30 mouse cellular contexts compared by ENCODE assay signal in genomic region chr2:127339262-127339661, GRCm38 (mm10). TPM values are rescaled to one million over a fixed set of nuclear protein-coding genes. Genes with fewer than 3 reads are reported as not detected.
DNase-seq lines count a peak whose midpoint lies in the region; ATAC-seq and TF ChIP-seq lines count a peak whose summit lies in the region.
"Had no signal": no experiment of that assay in that cellular context is flagged by ENCODE, and none has a peak within 500 bp of the region (broad histone marks: within the 10 kb centered on the region; RNA-seq: fewer than 3 reads in every experiment).

No protein-coding gene starts in this region.

- no peak overlapping the region for H3K9ac ChIP-seq in CH12.LX (ENCODE audit: insufficient read depth, low read depth)
- H3K9ac ChIP-seq: embryonic facial prominence, embryonic 13.5 days; embryonic facial prominence, embryonic 15.5 days; forebrain, embryonic 12.5 days had no signal

- TF ChIP-seq POLR2A in CH12.LX (IDR thresholded peaks at IDR 0.05; ENCODE audit: low read depth, low read length): peak; percentile 48

- TF ChIP-seq RAD21 in CH12.LX (IDR thresholded peaks at IDR 0.05; ENCODE audit: low read depth, low read length): no peak

- TF ChIP-seq CTCF in CH12.LX (conservative IDR thresholded peaks at IDR 0.05 in 1 of 2, IDR thresholded peaks at IDR 0.05 in 1 of 2; ENCODE audit: low read depth in 2 of 2, low read length in 2 of 2): no peak

- no peaks in the 10 kb centered on the region for H3K9me3 ChIP-seq in megakaryocyte, embryonic 14.5 days
- no peaks in the 10 kb centered on the region for H3K9me3 ChIP-seq in CH12.LX (replicated peaks; ENCODE audit: low read length)
- H3K9me3 ChIP-seq: embryonic facial prominence, embryonic 13.5 days; embryonic facial prominence, embryonic 15.5 days; forebrain, embryonic 10.5 days; forebrain, embryonic 12.5 days had no signal

- DNase-seq in thymus, postnatal 4 days: peak; percentile 25
- DNase-seq in thymus, postnatal 36 days: no peak
- DNase-seq in CH12.LX (ENCODE audit: extremely low read depth): peak; percentile 21
- peak; percentile 53 for DNase-seq in naive thymus-derived CD4-positive, alpha-beta T cell, adult 2 months (ENCODE audit: low read depth)
- DNase-seq in heart, adult 8-10 months (ENCODE audit: low spot score): no peak
- no peak for DNase-seq in adrenal gland, adult 18-20 months (ENCODE audit: low spot score in 2 of 2)
- DNase-seq: adrenal gland, adult 8-10 months; adrenal gland, postnatal 14 days; adrenal gland, postnatal 36 days; cerebellum, adult 11 months; cerebellum, adult 18-20 months; cerebellum, adult 8-10 months; cerebellum, adult 9-11 months; cerebellum, postnatal 14 days; cerebellum, postnatal 36 days; embryo, embryonic 11 days had no signal

- H3K4me3 ChIP-seq in megakaryocyte, embryonic 14.5 days (replicated peaks): peak overlapping the region; percentile 23
- no peak overlapping the region for H3K4me3 ChIP-seq in CH12.LX (replicated peaks in 1 of 3; ENCODE audit: low read depth in 2 of 3, low read length in 2 of 3, poor library complexity in 1 of 3)
- H3K4me3 ChIP-seq: embryonic facial prominence, embryonic 13.5 days; embryonic facial prominence, embryonic 15.5 days; erythroblast, embryonic 14.5 days; forebrain, embryonic 10.5 days; forebrain, embryonic 12.5 days had no signal

- peaks cover 17% of the 10 kb centered on the region for H3K79me2 ChIP-seq in CH12.LX (replicated peaks; ENCODE audit: control insufficient read depth, extremely low read depth, insufficient read depth, poor library complexity, severe bottlenecking)

- peaks cover 84% of the 10 kb centered on the region for H3K4me1 ChIP-seq in megakaryocyte, embryonic 14.5 days
- peaks cover 15 to 39% of the 10 kb centered on the region in 2 experiments for H3K4me1 ChIP-seq in CH12.LX (ENCODE audit: control insufficient read depth in 1 of 2, insufficient read depth in 2 of 2)

- no peak overlapping the region; the same call in 1 of the 2 replicates for H3K27ac ChIP-seq in CH12.LX (ENCODE audit: insufficient read depth, low read depth)
- H3K27ac ChIP-seq: embryonic facial prominence, embryonic 13.5 days; embryonic facial prominence, embryonic 15.5 days; forebrain, embryonic 10.5 days; forebrain, embryonic 12.5 days had no signal

- dilution Hi-C loops in CH12.LX (cut with MboI; ENCODE audit: extremely low pct_ligation_motif_present, extremely low pct_unique_long_range_greater_than_20kb, low sequenced_read_pairs): no loop called here

- H3K36me3 ChIP-seq in megakaryocyte, embryonic 14.5 days (replicated peaks; ENCODE audit: low read length): peaks cover 8% of the 10 kb centered on the region
- H3K36me3 ChIP-seq in CH12.LX (replicated peaks in 1 of 2; ENCODE audit: control insufficient read depth in 1 of 2, insufficient read depth in 1 of 2, low read length in 1 of 2): peaks cover 2 to 27% of the 10 kb centered on the region in 2 experiments
- H3K36me3 ChIP-seq: embryonic facial prominence, embryonic 13.5 days; embryonic facial prominence, embryonic 15.5 days; forebrain, embryonic 10.5 days; forebrain, embryonic 12.5 days had no signal

- ATAC-seq in megakaryocyte, adult 5-6 weeks (ENCODE audit: poor library complexity, severe bottlenecking): no peak
- ATAC-seq: forebrain, embryonic 14.5 days; forebrain, embryonic 16.5 days had no signal

- H3K27me3 ChIP-seq in megakaryocyte, embryonic 14.5 days (replicated peaks): peaks cover 28% of the 10 kb centered on the region
- no peaks in the 10 kb centered on the region for H3K27me3 ChIP-seq in CH12.LX (replicated peaks)

- H3K4me2 ChIP-seq in CH12.LX (ENCODE audit: insufficient read depth, low read depth, poor library complexity, severe bottlenecking): no peak overlapping the region
- H3K4me2 ChIP-seq: embryonic facial prominence, embryonic 13.5 days; embryonic facial prominence, embryonic 15.5 days; forebrain, embryonic 12.5 days had no signal

- TF ChIP-seq EP300 in CH12.LX (IDR thresholded peaks at IDR 0.05; ENCODE audit: low read length): no peak

- in situ Hi-C loops in CH12.LX (cut with MboI; ENCODE audit: low pct_ligation_motif_present, low pct_unique_long_range_greater_than_20kb, low sequenced_read_pairs): no loop called here

TF ChIP-seq in CH12.LX, 34 proteins besides CTCF, POLR2A, EP300 and RAD21:
- TF ChIP-seq ZKSCAN1 (IDR thresholded peaks at IDR 0.05; ENCODE audit: borderline replicate concordance, low read depth, low read length) (no peak), CHD2 (IDR thresholded peaks at IDR 0.05; ENCODE audit: low read length) (0 out of 2 replicates have a peak, but pooled peaks have one; percentile 36), ZMIZ1 (IDR thresholded peaks at IDR 0.05; ENCODE audit: low read depth, low read length) (no peak), POLR2AphosphoS2 (IDR thresholded peaks at IDR 0.05; ENCODE audit: low read depth, low read length) (0 out of 2 replicates have a peak, but pooled peaks have one; percentile 62)

RNA-seq across cellular contexts. Expression of gene Astl, which starts 0.8 kb away (rescaled TPM):
- not detected in 2 replicates for polyA plus RNA-seq in megakaryocyte, embryonic 14.5 days (2012; ENCODE audit: insufficient read depth, low replicate concordance)
- total RNA-seq in megakaryocyte, adult 5-6 weeks (2015): 0.18 TPM in 1 of 2 replicates, not detected in the other
- 0.07 TPM in 1 of 2 replicates, not detected in the other for total RNA-seq in megakaryocyte, adult 5-6 weeks (2017)
- 0.08 TPM in 1 of 2 replicates, not detected in the other for total RNA-seq in CH12.LX (2012; rRNA removed)
- not detected in 2 replicates for total RNA-seq in CH12.LX (2014; rRNA removed)
- polyA plus RNA-seq in CH12.LX (2012; ENCODE audit: insufficient read length, low read depth): not detected in 2 replicates
- total RNA-seq in heart, adult 8-10 months (2022): not detected
- not detected for total RNA-seq in adrenal gland, adult 18-20 months (2021)
- total RNA-seq: adrenal gland, adult 8-10 months; adrenal gland, postnatal 14 days; adrenal gland, postnatal 36 days; common myeloid progenitor, adult 5-6 weeks; ES-E14; MEL had no signal
- polyA plus RNA-seq: brain, embryonic 14.5 days; embryonic facial prominence, embryonic 15.5 days; erythroblast, embryonic 14.5 days; forebrain, embryonic 10.5 days; forebrain, embryonic 12.5 days; forebrain, embryonic 14.5 days; forebrain, embryonic 16.5 days; frontal cortex, adult 2 months had no signal

RNA-seq across cellular contexts. Expression of gene Dusp2, which starts 3.3 kb away (rescaled TPM):
- 3.9 and 14.6 TPM in 2 replicates for polyA plus RNA-seq in megakaryocyte, embryonic 14.5 days (2012; ENCODE audit: insufficient read depth, low replicate concordance)
- 8.6 and 10.9 TPM in 2 replicates for total RNA-seq in megakaryocyte, adult 5-6 weeks (2015)
- 10.1 and 10.9 TPM in 2 replicates for total RNA-seq in megakaryocyte, adult 5-6 weeks (2017)
- 57.8 and 71.0 TPM in 2 replicates for total RNA-seq in CH12.LX (2012; rRNA removed)
- 96.6 and 107 TPM in 2 replicates for total RNA-seq in CH12.LX (2014; rRNA removed)
- polyA plus RNA-seq in CH12.LX (2012; ENCODE audit: insufficient read length, low read depth): 68.5 and 81.5 TPM in 2 replicates
- 1 to 10 TPM in 2 of 4 experiments, under 1 TPM in 2; 0.27 to 1.6 (median 0.69) TPM for total RNA-seq in heart, adult 8-10 months (2022)
- 1 to 10 TPM in 1 of 2 experiments, under 1 TPM in 1; 0.66 to 2.0 TPM for total RNA-seq in adrenal gland, adult 18-20 months (2021)

RNA-seq across cellular contexts. Expression of gene Adra2b, which starts 23.7 kb away (rescaled TPM):
- polyA plus RNA-seq in megakaryocyte, embryonic 14.5 days (2012; ENCODE audit: insufficient read depth, low replicate concordance): not detected in 2 replicates
- total RNA-seq in megakaryocyte, adult 5-6 weeks (2015): not detected in 2 replicates
- not detected in 2 replicates for total RNA-seq in megakaryocyte, adult 5-6 weeks (2017)
- total RNA-seq in CH12.LX (2012; rRNA removed) (not detected in 2 replicates), CH12.LX (2014; rRNA removed) (0.08 TPM in 1 of 2 replicates, not detected in the other)
- 0.05 TPM in 1 of 2 replicates, not detected in the other for polyA plus RNA-seq in CH12.LX (2012; ENCODE audit: insufficient read length, low read depth)
- under 1 TPM; 0.41 to 0.78 (median 0.70) TPM for total RNA-seq in heart, adult 8-10 months (2022)
- 1 to 10 TPM; 1.1 to 1.9 TPM for total RNA-seq in adrenal gland, adult 18-20 months (2021)
- total RNA-seq: MEL had no signal

Comparison
In these comparisons a context has a peak if more than half of its experiments do, and no peak if none do; other contexts are left out.
1. DNase-seq: peak in thymus, postnatal 4 days (single experiment), CH12.LX (single experiment) and naive thymus-derived CD4-positive, alpha-beta T cell, adult 2 months (single experiment); none in thymus, postnatal 36 days (0 of 2), heart, adult 8-10 months (single experiment) and adrenal gland, adult 18-20 months (0 of 2).
2. RNA of gene Dusp2, which starts 3.3 kb away (total RNA-seq): 57.8 to 107 TPM in CH12.LX; 8.6 to 10.9 TPM in megakaryocyte, adult 5-6 weeks, 0.66 to 2.0 TPM in adrenal gland, adult 18-20 months and 0.27 to 1.6 TPM in heart, adult 8-10 months; every median in the first group is over 4 times any median in the second.